Mouse (Mus musculus): ENCODE results near the gene St6gal1. TPM values are rescaled to one million over a fixed set of nuclear protein-coding genes. Genes with fewer than 3 reads are reported as not detected.
A peak's percentile ranks its signal among the peaks of the same experiment; 100 is the strongest.

St6gal1 gene
- total RNA-seq, 2 experiments from 2014 or later, result 1.8 TPM; not detected in 1

- no peak for ATAC-seq (replicated peaks; ENCODE audit: poor library complexity, severe bottlenecking)
These were observed 6.2 kb upstream of the St6gal1 start for GRCm38 (mm10) chr16:23218313-23218712.

- ATAC-seq (replicated peaks; ENCODE audit: poor library complexity, severe bottlenecking), result no peak
These were observed 1.2 kb upstream of the St6gal1 start for GRCm38 (mm10) chr16:23223166-23223870.

- ATAC-seq (replicated peaks; ENCODE audit: poor library complexity, severe bottlenecking), result peak; percentile 36
These were observed 570 bp upstream of the St6gal1 start for GRCm38 (mm10) chr16:23223871-23224469.

GRCm38 (mm10) chr16:23225069-23225721 is 655 bp downstream of the St6gal1 start:
- peak; percentile 30 for ATAC-seq (replicated peaks; ENCODE audit: poor library complexity, severe bottlenecking)

GRCm38 (mm10) chr16:23225821-23226600 is 1.5 kb downstream of the St6gal1 start:
- 0 out of 2 replicates have a peak, but pooled peaks have one; percentile 10 for ATAC-seq (replicated peaks; ENCODE audit: poor library complexity, severe bottlenecking)

- ATAC-seq (replicated peaks; ENCODE audit: poor library complexity, severe bottlenecking), result no peak
These were observed 2.2 kb downstream of the St6gal1 start for GRCm38 (mm10) chr16:23226601-23227351.

GRCm38 (mm10) chr16:23227851-23228250 is 3.3 kb downstream of the St6gal1 start:
- no peak for ATAC-seq (replicated peaks; ENCODE audit: poor library complexity, severe bottlenecking)

GRCm38 (mm10) chr16:23228486-23228885 is 3.9 kb downstream of the St6gal1 start:
- ATAC-seq (replicated peaks; ENCODE audit: poor library complexity, severe bottlenecking), result no peak

GRCm38 (mm10) chr16:23229945-23230344 is 5.4 kb downstream of the St6gal1 start:
- no peak for ATAC-seq (replicated peaks; ENCODE audit: poor library complexity, severe bottlenecking)

- no peak for ATAC-seq (replicated peaks; ENCODE audit: poor library complexity, severe bottlenecking)
These were observed 6.6 kb downstream of the St6gal1 start for GRCm38 (mm10) chr16:23231168-23231567.

- peak; percentile 28; the same call in 1 of the 2 replicates for ATAC-seq (replicated peaks; ENCODE audit: poor library complexity, severe bottlenecking)
These were observed 8.2 kb downstream of the St6gal1 start for GRCm38 (mm10) chr16:23232691-23233090.

GRCm38 (mm10) chr16:23233496-23233895 is 9.0 kb downstream of the St6gal1 start:
- peak; percentile 98 for ATAC-seq (replicated peaks; ENCODE audit: poor library complexity, severe bottlenecking)

GRCm38 (mm10) chr16:23234557-23234956 is 10.0 kb downstream of the St6gal1 start:
- no peak for ATAC-seq (replicated peaks; ENCODE audit: poor library complexity, severe bottlenecking)

GRCm38 (mm10) chr16:23235173-23235694 is 10.7 kb downstream of the St6gal1 start:
- no peak for ATAC-seq (replicated peaks; ENCODE audit: poor library complexity, severe bottlenecking)

- no peak for ATAC-seq (replicated peaks; ENCODE audit: poor library complexity, severe bottlenecking)
These were observed 15.0 kb downstream of the St6gal1 start for GRCm38 (mm10) chr16:23239583-23239982.

- peak; percentile 44 for ATAC-seq (replicated peaks; ENCODE audit: poor library complexity, severe bottlenecking)
These were observed 15.8 kb downstream of the St6gal1 start for GRCm38 (mm10) chr16:23240049-23240949.

GRCm38 (mm10) chr16:23240950-23241259 is 16.4 kb downstream of the St6gal1 start:
- ATAC-seq (replicated peaks; ENCODE audit: poor library complexity, severe bottlenecking), result no peak

- no peak for ATAC-seq (replicated peaks; ENCODE audit: poor library complexity, severe bottlenecking)
These were observed 19.3 kb downstream of the St6gal1 start for GRCm38 (mm10) chr16:23243726-23244425.

Measured in granulocyte monocyte progenitor cell, adult 5-6 weeks (primary cell).